Mouse (Mus musculus): ENCODE results near the gene Olfr1014. TPM values are rescaled to one million over a fixed set of nuclear protein-coding genes. Genes with fewer than 3 reads are reported as not detected.

Olfr1014 gene
- polyA plus RNA-seq (2015; fragmentation: Nextera tagmentation; extraction: Ambion mirVana): not detected in 2 replicates

DNA sequence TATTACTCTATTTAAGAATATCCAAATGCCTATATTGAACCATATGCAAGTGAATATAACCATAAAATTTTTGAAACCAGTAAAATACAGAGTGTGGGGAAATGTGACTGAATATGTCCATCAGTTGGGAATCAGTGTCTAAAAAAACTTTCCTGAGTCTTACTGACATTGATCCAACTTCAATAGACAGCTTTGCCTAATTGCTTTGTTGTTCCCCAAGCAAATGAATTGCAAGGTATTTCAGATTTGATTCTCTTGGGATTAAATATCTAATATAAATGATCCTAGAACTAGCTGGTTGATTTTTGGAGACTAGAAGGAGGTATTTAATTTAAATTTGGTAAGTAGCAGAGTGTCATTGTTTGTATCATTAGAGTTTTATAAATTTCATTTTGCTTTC, at the start of gene Olfr1014:
TSS of gene Olfr1014 (plus strand) at position 301 of the 400 bp plus-strand sequence.
- ATAC-seq (ENCODE audit: insufficient number of reproducible peaks, low FRiP score, low TSS enrichment, low read depth): no peak
- H3K27me3 ChIP-seq: no peaks in the 10 kb centered on the region
- H3K9me3 ChIP-seq (replicated peaks): no peaks in the 10 kb centered on the region
- H3K27ac ChIP-seq (replicated peaks): no peak within 1 kb of the TSS
- H3K4me1 ChIP-seq: no peaks in the 10 kb centered on the region
- no peaks in the 10 kb centered on the region for H3K36me3 ChIP-seq
- H3K4me2 ChIP-seq (replicated peaks): no peak within 1 kb of the TSS
- H3K9ac ChIP-seq: no peak within 1 kb of the TSS
- H3K4me3 ChIP-seq (replicated peaks): no peak within 1 kb of the TSS

- H3K4me1 ChIP-seq: no peaks in the 10 kb centered on the region
- H3K27me3 ChIP-seq: no peaks in the 10 kb centered on the region
- no peaks in the 10 kb centered on the region for H3K9me3 ChIP-seq (replicated peaks)
- H3K36me3 ChIP-seq: no peaks in the 10 kb centered on the region
- no peak overlapping the region for H3K4me3 ChIP-seq (replicated peaks)
- H3K27ac ChIP-seq (replicated peaks): no peak overlapping the region
- 16% methylated on average over 3 of the region's 3 CpGs for WGBS
- no peak overlapping the region for H3K9ac ChIP-seq
- H3K4me2 ChIP-seq (replicated peaks): no peak overlapping the region
- no peak for ATAC-seq (ENCODE audit: insufficient number of reproducible peaks, low FRiP score, low TSS enrichment, low read depth)
Observed at GRCm38 (mm10) chr2:85725793-85726192, 46.7 kb upstream of the Olfr1014 start.

GRCm38 (mm10) chr2:85753822-85754221, 18.7 kb upstream of the Olfr1014 start:
- Histone ChIP-seq H3K4me3 (replicated peaks) (no peak overlapping the region), H3K9ac (no peak overlapping the region), H3K27me3 (no peaks in the 10 kb centered on the region), H3K36me3 (no peaks in the 10 kb centered on the region), H3K27ac (replicated peaks) (no peak overlapping the region), H3K4me1 (no peaks in the 10 kb centered on the region), H3K9me3 (replicated peaks) (no peaks in the 10 kb centered on the region), H3K4me2 (replicated peaks) (no peak overlapping the region)
- ATAC-seq (ENCODE audit: insufficient number of reproducible peaks, low FRiP score, low TSS enrichment, low read depth): no peak
- 74% methylated on average over 4 of the region's 4 CpGs for WGBS

DNA sequence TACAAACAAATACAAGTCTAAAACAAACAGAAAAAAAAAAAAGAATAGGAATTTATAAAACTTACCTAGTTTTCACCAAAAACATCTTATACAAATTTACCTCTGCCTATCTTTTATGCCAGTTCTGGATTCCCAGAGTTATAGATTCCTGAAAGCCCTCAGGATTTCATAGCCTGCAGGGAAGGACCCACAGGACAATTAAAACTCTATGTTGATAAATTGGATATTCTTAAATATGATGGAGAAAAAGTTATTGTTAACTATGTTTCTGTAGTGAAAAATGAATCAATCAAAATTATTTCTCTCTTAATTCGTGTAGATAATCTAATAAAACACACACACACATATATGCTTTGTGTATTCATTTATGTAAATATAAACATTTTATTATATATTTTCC, 9.8 kb upstream of the Olfr1014 start, which contains the start of gene Olfr1012:
TSS of gene Olfr1012 (minus strand) at position 101 of the 400 bp plus-strand sequence.
- H3K9ac ChIP-seq: no peak within 1 kb of the TSS

DNA sequence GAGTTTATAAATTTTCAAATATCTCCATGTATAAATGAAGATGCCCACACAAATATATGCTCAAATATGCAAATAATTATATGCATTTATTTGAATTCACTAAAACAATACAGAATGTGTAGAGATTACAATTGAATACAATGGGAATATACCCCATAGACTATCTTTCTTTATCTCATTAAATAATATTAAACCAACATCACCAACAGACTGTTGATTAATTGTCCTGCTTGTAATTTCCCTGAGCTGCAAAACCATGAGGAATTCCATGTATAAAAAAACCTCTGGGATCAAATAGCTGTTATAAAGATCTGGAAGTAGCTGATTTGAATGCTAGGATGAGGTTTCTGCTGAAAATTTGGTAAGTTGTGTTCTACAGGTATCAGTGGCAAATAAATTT, 5.7 kb upstream of the Olfr1014 start, which contains the start of gene Olfr1013:
TSS of gene Olfr1013 (plus strand) at position 301 of the 400 bp plus-strand sequence.
- no peak within 1 kb of the TSS for H3K27ac ChIP-seq (replicated peaks)
- no peak within 1 kb of the TSS for H3K4me3 ChIP-seq (replicated peaks)
- no peaks in the 10 kb centered on the region for H3K9me3 ChIP-seq (replicated peaks)
- H3K4me1 ChIP-seq: no peaks in the 10 kb centered on the region
- H3K9ac ChIP-seq: no peak within 1 kb of the TSS
- ATAC-seq (ENCODE audit: insufficient number of reproducible peaks, low FRiP score, low TSS enrichment, low read depth): no peak
- no peaks in the 10 kb centered on the region for H3K27me3 ChIP-seq
- H3K4me2 ChIP-seq (replicated peaks): no peak within 1 kb of the TSS
- no peaks in the 10 kb centered on the region for H3K36me3 ChIP-seq

More for the DNA sequence above, 9.8 kb upstream of the Olfr1014 start, which contains the start of gene Olfr1012:
- Histone ChIP-seq H3K27ac (replicated peaks) (no peak within 1 kb of the TSS), H3K4me2 (replicated peaks) (no peak within 1 kb of the TSS), H3K4me1 (no peaks in the 10 kb centered on the region), H3K36me3 (no peaks in the 10 kb centered on the region), H3K4me3 (replicated peaks) (no peak within 1 kb of the TSS), H3K9me3 (replicated peaks) (no peaks in the 10 kb centered on the region), H3K27me3 (no peaks in the 10 kb centered on the region)
- no peak for ATAC-seq (ENCODE audit: insufficient number of reproducible peaks, low FRiP score, low TSS enrichment, low read depth)
- WGBS: 71% methylated on average over 1 of the region's 1 CpGs

DNA sequence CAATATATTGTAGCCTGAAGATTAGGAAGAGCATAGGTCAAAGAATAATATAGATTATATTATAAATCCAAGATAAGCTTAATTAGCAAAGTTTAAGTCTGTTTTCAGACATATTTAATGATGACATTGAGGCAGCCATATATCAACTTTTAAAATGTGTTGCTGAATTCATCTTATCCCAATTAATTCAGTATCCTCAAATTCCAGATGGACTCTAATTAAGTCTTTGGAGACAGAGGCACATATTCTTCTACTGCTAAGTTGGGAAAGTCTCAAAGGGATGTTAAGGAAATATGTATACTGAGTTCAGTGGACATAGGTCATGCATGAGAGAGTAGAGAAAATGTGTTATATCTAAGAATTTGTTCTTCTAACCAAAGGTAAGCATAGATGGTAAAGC, 9.2 kb downstream of the Olfr1014 start, which contains the start of gene Olfr1015:
TSS of gene Olfr1015 (plus strand) at position 301 of the 400 bp plus-strand sequence.
- H3K27me3 ChIP-seq: no peaks in the 10 kb centered on the region
- H3K9ac ChIP-seq: no peak within 1 kb of the TSS
- no peak within 1 kb of the TSS for H3K27ac ChIP-seq (replicated peaks)
- H3K4me3 ChIP-seq (replicated peaks): no peak within 1 kb of the TSS
- no peak within 1 kb of the TSS for H3K4me2 ChIP-seq (replicated peaks)
- no peaks in the 10 kb centered on the region for H3K36me3 ChIP-seq
- H3K9me3 ChIP-seq (replicated peaks): no peaks in the 10 kb centered on the region
- no peaks in the 10 kb centered on the region for H3K4me1 ChIP-seq
- ATAC-seq (ENCODE audit: insufficient number of reproducible peaks, low FRiP score, low TSS enrichment, low read depth): no peak

- Histone ChIP-seq H3K36me3 (no peaks in the 10 kb centered on the region), H3K4me2 (replicated peaks) (no peak overlapping the region), H3K4me1 (no peaks in the 10 kb centered on the region), H3K9me3 (replicated peaks) (no peaks in the 10 kb centered on the region), H3K4me3 (replicated peaks) (no peak overlapping the region), H3K27me3 (no peaks in the 10 kb centered on the region), H3K27ac (replicated peaks) (no peak overlapping the region), H3K9ac (no peak overlapping the region)
- 43% methylated on average over 2 of the region's 2 CpGs for WGBS
- ATAC-seq (ENCODE audit: insufficient number of reproducible peaks, low FRiP score, low TSS enrichment, low read depth): no peak
Observed at GRCm38 (mm10) chr2:85792331-85792730, 19.8 kb downstream of the Olfr1014 start.

DNA sequence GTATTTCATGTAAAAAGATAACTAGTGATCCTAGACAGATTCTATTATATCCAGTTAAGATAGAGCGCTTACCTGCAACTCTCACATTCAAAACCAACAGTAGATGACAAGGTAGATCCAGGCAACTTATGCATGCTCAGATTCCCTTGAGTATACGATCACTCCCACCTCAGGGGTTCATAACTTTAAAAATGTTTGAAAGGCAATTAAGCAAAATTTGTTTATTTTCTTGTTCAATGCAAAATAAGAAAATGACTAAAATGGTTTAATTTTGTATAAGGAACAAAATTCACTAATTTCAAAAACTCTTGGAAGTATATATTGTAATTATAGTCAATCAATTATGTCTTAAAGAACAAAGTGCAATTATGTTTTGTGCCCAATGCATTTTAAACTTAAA, 29.9 kb downstream of the Olfr1014 start, which contains the start of gene Olfr1016:
TSS of gene Olfr1016 (minus strand) at position 101 of the 400 bp plus-strand sequence.
- 89% methylated on average over 2 of the region's 2 CpGs for WGBS
- H3K27me3 ChIP-seq: no peaks in the 10 kb centered on the region
- no peaks in the 10 kb centered on the region for H3K9me3 ChIP-seq (replicated peaks)
- no peak within 1 kb of the TSS for H3K4me2 ChIP-seq (replicated peaks)
- H3K4me1 ChIP-seq: no peaks in the 10 kb centered on the region
- H3K27ac ChIP-seq (replicated peaks): no peak within 1 kb of the TSS
- no peak within 1 kb of the TSS for H3K9ac ChIP-seq
- H3K36me3 ChIP-seq: no peaks in the 10 kb centered on the region
- no peak within 1 kb of the TSS for H3K4me3 ChIP-seq (replicated peaks)
- no peak for ATAC-seq (ENCODE audit: insufficient number of reproducible peaks, low FRiP score, low TSS enrichment, low read depth)

DNA sequence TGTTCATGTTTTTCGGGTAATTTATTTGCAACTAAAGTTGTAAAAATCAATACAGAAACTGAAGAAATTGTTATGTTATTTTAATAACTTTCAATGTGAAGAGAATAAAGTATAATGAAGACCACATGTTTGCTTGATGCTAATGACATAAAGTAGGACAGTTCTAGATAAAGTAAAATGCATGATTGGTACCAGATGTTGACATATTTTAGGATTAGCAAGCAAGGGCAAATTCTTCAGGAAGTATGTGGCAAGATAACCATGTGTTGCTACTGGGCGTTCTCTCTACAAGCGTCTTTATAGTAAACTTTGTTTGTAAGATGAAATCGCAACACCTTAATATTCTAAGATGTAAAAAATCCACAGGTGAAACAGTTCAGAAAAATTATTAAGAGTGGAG, 32.0 kb downstream of the Olfr1014 start:
- Histone ChIP-seq H3K9ac (no peak overlapping the region), H3K4me2 (replicated peaks) (no peak overlapping the region), H3K36me3 (no peaks in the 10 kb centered on the region), H3K27ac (replicated peaks) (no peak overlapping the region), H3K4me3 (replicated peaks) (no peak overlapping the region), H3K27me3 (no peaks in the 10 kb centered on the region), H3K4me1 (no peaks in the 10 kb centered on the region), H3K9me3 (replicated peaks) (no peaks in the 10 kb centered on the region)
- no peak for ATAC-seq (ENCODE audit: insufficient number of reproducible peaks, low FRiP score, low TSS enrichment, low read depth)
- 46% methylated on average over 4 of the region's 4 CpGs for WGBS

DNA sequence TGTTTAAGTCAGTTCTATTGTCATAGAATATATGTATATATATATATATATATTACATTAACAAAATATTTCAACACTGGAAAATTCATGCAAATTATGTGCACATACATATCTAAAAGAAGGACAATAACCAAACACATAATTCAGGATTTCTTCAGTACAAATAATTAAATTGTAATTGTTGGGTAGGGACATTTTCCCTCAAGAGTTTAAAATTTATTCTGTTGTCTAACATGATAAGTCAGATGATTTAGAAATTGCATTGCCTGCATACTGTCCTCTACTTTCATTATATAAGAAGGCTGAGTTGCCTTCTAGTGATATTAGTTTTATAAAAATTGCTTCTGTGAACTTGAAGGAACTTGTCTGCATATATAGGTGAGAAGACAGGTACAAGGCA, 45.7 kb downstream of the Olfr1014 start, which contains the start of gene Olfr1018:
TSS of gene Olfr1018 (plus strand) at position 301 of the 400 bp plus-strand sequence.
- Histone ChIP-seq H3K4me2 (replicated peaks) (no peak within 1 kb of the TSS), H3K27me3 (no peaks in the 10 kb centered on the region), H3K36me3 (no peaks in the 10 kb centered on the region), H3K9ac (no peak within 1 kb of the TSS), H3K9me3 (replicated peaks) (no peaks in the 10 kb centered on the region), H3K27ac (replicated peaks) (no peak within 1 kb of the TSS), H3K4me3 (replicated peaks) (no peak within 1 kb of the TSS), H3K4me1 (no peaks in the 10 kb centered on the region)
- ATAC-seq (ENCODE audit: insufficient number of reproducible peaks, low FRiP score, low TSS enrichment, low read depth): no peak

All from embryonic facial prominence, embryonic 15.5 days (tissue).